Mouse (Mus musculus) adrenal gland, postnatal 25 days (tissue): ENCODE results near the gene Grb10. TPM values are rescaled to one million over a fixed set of nuclear protein-coding genes. Genes with fewer than 3 reads are reported as not detected.

Experiments
- DNase-seq: peaks from one replicate; pipeline ENCODE4 v3.0.0; 2021; ENCODE audit warnings: mixed read lengths
- total RNA-seq: library from RNA; stranded (reverse); gene quantifications from 2 replicates; pipeline ENCODE4 v1.2.3, GENCODE M21; 2021

The Grb10 gene
- total RNA-seq, 1 experiment from 2014 or later, result 108 TPM

DNA sequence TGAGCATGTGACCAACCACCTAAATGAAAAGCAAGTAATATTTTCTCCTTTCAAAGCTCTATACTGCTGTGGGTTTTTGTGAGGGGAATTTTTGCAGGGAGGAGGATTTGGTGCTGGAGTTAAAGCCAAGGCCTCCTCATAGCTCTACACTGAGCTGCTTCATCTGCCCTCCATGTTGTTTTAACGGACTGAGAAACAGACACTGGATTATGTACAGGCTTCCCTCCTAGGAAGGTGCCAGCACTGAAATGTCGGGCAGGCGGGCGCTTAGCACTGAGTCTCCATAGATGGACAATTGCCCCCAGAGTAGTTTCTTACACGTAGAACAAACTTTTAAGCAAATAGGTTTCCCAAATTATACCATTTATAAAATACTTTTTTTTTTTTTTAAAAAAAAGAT, 4.1 kb downstream of the Grb10 start:
- DNase-seq, result no peak

- no peak for DNase-seq
These were observed 5.7 kb downstream of the Grb10 start for GRCm38 (mm10) chr11:12032831-12033230.

DNA sequence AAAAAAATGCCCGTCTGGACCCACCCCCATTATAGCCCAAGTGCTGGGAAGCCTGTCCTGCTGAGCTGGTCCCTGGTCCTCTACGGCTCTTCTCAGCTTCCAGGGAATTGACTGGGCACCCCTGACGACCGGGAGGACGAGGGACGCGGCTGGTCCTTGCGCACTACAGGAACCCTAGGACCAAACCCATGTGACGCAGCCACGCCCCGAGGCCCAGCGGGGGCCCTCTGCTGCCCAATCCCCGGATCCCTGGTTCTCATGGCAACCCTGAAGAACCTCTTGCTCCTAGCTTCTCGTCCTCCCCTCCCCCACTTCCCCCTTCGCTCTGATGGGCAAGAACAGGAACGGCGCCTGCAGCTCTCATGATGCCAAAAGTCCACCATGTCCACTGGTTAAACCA, 11.8 kb downstream of the Grb10 start:
- DNase-seq, result no peak

DNA sequence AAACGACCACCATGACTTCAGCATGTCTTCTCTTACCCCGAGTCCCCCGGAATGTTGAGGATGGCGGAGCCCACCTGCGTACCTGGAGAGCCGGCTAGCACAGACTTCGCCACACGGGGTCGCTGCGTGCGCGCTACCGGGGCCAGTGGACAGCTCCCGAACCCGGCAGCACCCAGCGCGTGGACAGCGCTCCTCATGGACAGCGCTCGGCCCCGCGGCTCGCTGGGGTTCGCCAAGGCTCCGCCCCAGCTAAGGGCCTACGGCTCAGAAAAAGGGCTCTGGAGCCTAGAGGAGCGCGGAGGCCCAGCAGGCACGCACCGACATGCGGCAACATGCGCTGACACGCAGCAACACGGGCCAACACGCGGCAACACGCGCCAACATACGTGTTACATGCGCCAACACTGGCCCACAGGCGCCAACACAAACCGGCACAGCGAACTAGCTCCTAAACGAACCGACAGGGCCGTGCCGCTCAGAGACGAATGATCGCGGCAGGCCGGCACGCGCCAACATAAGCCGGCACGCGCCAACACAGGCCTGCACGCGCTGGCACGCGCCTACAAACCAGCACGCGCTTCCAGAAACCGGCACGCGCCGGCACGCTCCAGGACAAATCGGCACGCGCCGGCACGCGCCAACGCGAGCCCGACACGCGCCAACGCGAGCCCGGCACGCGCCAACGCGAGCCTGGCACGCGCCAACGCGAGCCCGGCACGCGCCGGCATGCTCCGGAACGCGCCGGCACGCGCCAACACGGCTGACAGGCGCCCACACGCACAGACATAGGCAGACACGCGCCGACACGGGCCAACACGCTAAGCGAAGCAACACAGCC, 12.5 kb downstream of the Grb10 start:
- peak; percentile 77 for DNase-seq

DNA sequence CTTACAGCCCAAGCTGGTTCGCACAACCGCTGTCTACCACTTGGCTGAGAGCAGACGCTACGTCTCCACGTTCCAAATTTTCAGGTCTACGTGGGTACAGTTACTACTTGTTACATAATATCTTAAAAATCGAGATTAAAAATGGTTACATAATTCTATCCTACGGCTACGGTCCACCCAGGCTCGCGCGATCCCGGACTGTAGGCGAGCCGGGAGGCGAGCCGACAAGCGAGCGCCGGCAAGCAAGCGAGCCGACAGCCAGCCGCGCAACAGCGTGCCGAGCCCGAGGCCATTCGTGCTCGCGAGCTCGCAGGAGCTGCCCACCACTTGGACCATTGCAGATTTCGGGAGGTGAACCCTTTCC, 13.1 kb downstream of the Grb10 start:
- no peak for DNase-seq

- no peak for DNase-seq
These were observed 15.4 kb downstream of the Grb10 start for GRCm38 (mm10) chr11:12023051-12023450.

DNA sequence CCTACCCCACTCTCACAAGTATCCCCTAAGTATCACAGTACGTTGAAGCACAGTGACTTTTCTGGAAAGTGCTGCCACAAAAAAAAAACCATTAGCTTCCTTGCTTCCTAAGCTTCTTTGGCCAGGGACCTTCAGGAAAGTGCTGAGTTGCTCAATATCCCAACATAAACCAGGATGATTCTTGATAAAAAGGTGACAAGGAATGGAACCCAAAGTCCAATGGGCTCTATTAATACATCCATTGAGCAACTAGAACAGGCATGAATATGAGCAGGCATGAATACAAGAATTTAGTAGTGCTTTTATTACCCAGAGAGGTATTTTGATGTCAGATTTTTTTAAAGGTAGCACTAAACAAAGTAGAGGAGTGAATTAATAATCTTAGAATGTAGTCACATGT, 18.8 kb downstream of the Grb10 start:
- DNase-seq, result no peak

- no peak for DNase-seq
These were observed 19.9 kb downstream of the Grb10 start for GRCm38 (mm10) chr11:12018604-12019003.

DNA sequence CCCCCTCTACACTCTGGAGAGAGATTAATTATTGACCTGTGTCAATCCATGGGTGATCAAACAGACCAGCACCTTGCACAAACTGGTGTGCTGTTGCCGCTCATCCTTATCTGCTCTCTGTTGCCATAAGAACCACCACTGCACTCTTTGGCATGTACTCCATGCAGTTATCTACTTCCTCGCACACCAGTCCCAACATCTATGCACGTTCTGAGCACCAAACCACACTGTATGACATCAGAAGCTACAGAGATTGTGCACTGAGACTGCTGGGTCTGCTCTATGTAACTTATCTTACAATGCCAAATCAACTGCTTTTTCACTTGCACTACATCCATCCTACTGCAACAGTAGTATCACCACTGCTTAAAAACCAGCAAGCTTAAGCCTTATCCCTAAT, 28.4 kb downstream of the Grb10 start:
- no peak for DNase-seq

- no peak for DNase-seq
These were observed 38.1 kb downstream of the Grb10 start for GRCm38 (mm10) chr11:12000293-12000910.

GRCm38 (mm10) chr11:11998881-11999280, 39.6 kb downstream of the Grb10 start:
- DNase-seq, result no peak

- DNase-seq, result no peak
These were observed 41.4 kb downstream of the Grb10 start for GRCm38 (mm10) chr11:11997045-11997444.

GRCm38 (mm10) chr11:11995371-11995770, 43.1 kb downstream of the Grb10 start:
- DNase-seq, result no peak

DNA sequence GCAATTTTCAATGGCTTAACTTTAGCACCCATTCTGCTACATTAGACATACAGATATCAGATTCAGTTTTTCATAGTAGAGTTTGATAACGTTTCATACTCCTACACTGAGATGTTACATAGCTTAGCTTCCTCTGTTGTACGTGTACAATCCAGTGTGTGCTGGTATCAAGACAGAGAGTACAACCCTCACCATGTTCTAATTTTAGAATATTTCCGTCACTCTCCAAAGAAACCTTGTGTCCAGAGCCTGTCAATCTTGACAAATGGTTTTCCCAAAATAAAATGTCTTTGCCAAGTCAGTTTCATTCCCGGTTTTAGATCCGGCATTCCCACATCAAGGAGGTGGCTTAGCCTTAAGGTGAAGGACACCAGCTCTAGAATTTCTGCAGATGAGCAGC, 44.7 kb downstream of the Grb10 start:
- no peak for DNase-seq

- no peak for DNase-seq
These were observed 45.3 kb downstream of the Grb10 start for GRCm38 (mm10) chr11:11993183-11993582.

- no peak for DNase-seq
These were observed 48.6 kb downstream of the Grb10 start for GRCm38 (mm10) chr11:11989850-11990249.

DNA sequence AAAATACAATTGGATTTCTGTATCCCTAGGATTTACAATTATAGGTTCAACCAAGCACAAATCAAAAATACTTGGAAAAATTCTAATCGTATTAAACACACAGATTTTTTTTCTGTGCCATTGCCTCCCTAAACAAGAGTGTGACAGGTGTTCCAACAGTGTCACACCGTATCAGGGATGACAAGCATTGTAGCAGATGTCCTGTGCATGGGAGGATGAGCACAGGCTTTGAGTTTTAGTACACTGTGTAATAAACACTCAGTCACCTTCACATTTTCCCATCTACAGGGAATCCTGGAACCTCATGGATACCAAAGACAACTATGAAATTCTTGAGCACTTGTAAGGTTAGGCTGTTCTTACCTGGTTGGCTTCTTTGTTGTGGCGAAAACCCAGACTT, 51.2 kb downstream of the Grb10 start:
- DNase-seq, result no peak

GRCm38 (mm10) chr11:11978611-11979197, 59.8 kb downstream of the Grb10 start:
- DNase-seq, result no peak

DNA sequence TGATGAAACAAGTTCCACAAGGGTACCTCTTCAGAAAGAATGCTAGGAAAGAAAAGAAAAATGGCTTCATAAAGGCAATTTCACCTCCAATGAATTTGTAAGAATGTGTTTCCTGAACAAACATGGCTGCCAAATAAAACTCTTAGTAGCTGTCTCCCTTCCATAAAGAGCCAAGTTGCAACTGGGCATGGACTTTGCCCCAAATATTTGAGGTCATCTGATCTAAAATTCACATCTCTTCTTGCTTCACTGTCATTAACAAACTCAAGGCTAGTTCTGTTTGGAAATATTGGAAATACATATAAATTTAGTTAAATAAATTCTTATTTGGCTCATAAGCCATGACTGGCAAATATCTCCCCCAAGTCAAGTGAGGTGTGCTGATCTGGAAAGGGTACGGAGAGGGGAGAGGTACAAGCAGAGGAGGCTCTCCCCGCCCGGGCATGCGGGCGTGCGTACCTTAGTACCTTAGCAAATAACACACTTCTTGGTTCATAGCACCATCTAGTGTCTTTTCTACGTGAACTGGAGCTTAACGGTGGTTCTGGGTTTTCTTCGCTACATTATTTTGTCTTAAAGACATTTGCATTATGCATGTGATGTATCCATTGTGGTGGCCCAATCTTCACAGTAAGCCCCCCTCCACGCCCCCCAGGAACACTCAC, 63.8 kb downstream of the Grb10 start:
- DNase-seq, result peak; percentile 16

DNA sequence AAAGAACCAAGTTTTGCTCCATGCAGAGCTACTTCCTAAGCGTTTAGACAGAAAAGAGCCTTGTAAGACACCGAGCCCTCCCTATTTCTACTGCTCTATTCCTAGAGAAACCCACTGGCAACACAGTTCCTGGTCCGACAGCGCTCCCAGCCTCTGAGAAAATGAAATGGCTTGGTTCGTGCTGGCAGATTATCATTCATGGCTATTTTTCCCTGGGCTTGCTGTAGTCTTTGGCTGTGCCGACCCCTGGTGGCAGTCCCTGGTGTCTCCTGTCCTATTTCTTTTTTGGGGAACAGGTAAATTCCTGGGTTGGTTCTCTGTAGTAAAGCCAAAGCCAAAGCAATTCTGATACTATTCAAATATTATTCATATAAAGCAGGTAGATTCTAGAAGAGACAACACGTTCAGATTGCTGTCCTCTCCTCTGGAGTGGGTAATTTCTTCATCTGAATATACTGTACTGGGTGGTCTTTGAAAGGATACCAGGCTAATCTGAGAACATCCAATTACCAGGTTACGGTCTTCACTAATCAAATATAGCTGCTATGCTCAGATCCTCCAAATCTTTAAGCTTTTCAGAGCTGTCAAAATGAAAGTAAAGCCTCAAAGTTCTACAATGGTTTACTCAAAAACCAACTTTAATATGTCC, 65.0 kb downstream of the Grb10 start:
- peak; percentile 77 for DNase-seq

GRCm38 (mm10) chr11:11972401-11973110, 65.9 kb downstream of the Grb10 start:
- no peak for DNase-seq

- DNase-seq, result no peak
These were observed 68.2 kb downstream of the Grb10 start for GRCm38 (mm10) chr11:11970246-11970645.
